Mouse (Mus musculus): Measurements from ENCODE around the gene Cd63. TPM values are rescaled to one million over a fixed set of nuclear protein-coding genes. Genes with fewer than 3 reads are reported as not detected.
A peak's percentile ranks its signal among the peaks of the same experiment; 100 is the strongest.

Gene Cd63
- 221 and 278 TPM in 2 replicates for polyA plus RNA-seq (2012; rRNA removed)

- no peak for DNase-seq (ENCODE audit: low read depth)
Observed at GRCm38 (mm10) chr10:128900698-128901097, at the start of gene Cd63. TSS of gene Cd63 (plus strand) at chr10:128900989.

GRCm38 (mm10) chr10:128861176-128861575, 39.6 kb upstream of the Cd63 start:
- DNase-seq (ENCODE audit: low read depth): no peak

DNA sequence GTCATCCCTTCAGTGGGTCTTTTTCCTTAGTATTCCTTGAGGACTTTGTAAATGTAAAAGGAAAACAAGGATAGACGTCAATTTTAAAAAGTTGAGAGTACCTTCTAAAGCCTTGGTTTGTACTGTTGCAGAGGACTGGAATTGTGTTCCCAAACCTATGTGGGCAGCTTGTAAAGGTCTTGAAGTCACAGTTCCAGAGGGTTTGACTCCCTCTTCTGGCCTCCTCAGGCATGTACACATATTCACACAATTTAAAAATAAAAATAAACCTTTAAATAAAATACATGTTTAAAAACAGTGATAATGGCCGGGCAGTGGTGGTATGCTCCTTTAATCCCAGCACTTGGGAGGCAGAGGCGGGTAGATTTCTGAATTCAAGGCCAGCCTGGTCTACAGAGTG, 34.7 kb upstream of the Cd63 start:
- DNase-seq (ENCODE audit: low read depth): no peak

GRCm38 (mm10) chr10:128866518-128866917, 34.3 kb upstream of the Cd63 start:
- DNase-seq (ENCODE audit: low read depth): no peak

- DNase-seq (ENCODE audit: low read depth): peak; percentile 93
Observed at GRCm38 (mm10) chr10:128870341-128870740, 30.4 kb upstream of the Cd63 start.

- no peak for DNase-seq (ENCODE audit: low read depth)
Observed at GRCm38 (mm10) chr10:128878291-128878690, 22.5 kb upstream of the Cd63 start.

- DNase-seq (ENCODE audit: low read depth): no peak
Observed at GRCm38 (mm10) chr10:128878811-128879210, 22.0 kb upstream of the Cd63 start.

DNA sequence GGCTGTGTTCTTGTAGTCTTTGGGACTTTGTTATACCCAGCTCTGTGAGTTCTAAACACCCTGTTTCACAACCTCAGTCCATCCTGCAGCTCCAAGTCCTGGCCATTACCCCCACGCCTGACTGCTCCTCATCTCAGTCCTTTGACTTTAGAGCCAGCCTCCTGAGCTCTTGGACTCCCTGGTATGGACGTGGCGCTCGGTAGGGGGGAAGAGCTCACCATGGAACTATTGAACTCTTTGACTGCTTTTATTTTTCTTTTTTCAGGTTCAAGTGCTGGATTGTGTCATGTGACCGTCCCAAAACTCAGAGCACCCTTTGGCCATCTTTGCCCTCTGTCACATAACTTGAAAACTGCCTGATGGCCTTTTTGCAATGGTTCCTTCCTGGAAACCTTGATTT, 18.7 kb upstream of the Cd63 start:
- no peak for DNase-seq (ENCODE audit: low read depth)

DNA sequence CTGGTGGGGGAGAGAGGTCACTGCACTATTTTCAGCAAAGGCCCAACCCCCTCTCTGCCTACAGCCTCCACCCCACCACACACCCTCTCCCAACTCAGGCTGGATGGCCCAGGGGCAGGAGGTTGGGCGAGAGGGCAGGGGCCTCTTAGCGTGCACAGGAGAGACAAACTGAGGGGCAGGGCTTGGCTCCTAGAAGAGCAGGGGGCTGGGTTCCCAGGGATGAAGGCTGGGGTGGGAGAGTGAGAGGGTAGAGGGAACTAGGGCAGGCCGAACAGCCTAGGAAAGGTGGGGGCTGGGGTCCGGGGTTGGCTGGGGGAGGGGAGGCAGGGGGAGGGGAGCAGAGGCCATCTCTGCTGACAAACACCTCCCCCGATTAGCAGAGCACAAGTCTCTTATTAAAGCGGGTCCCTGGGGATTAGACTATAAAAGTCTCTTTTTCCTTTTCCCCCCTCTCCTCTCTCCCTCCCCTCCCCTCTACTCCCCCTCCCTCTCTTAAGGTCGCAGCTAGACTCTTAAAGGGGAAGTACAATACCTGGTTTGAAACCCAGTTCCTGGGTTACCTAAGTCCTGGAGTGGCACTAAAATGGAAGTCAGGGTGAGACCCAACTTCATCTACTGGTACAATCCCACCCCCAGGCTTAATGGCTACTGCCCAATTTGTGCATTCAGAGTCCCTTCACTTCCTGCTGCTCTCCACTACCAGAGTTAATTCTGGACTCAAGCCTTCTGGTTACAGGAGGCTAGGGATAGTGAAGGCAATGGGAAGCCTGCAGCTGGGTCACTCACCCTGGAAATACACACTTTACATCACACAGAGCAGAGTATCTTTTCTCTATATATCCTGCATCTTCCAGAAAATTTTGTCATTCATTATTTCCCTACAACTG, 11.6 kb upstream of the Cd63 start:
- DNase-seq (ENCODE audit: low read depth): no peak

DNA sequence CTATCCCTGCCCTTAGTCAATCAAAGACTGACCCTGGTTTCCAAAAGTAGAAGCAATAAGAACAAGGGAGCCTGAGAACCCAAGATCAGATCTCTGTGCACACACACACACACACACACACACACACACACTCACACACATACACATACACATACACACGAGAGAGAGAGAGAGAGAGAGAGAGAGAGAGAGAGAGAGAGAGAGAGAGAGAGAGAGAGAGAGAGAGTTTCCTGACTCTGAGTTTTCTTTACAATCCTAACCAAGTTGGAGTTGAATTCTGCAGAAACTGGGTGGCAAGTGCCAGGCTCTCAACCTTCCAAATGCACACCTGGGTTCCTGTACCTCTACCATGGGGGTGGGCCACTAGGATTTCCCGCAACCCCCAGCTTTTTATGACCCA, 10.9 kb upstream of the Cd63 start:
- DNase-seq (ENCODE audit: low read depth): no peak

DNA sequence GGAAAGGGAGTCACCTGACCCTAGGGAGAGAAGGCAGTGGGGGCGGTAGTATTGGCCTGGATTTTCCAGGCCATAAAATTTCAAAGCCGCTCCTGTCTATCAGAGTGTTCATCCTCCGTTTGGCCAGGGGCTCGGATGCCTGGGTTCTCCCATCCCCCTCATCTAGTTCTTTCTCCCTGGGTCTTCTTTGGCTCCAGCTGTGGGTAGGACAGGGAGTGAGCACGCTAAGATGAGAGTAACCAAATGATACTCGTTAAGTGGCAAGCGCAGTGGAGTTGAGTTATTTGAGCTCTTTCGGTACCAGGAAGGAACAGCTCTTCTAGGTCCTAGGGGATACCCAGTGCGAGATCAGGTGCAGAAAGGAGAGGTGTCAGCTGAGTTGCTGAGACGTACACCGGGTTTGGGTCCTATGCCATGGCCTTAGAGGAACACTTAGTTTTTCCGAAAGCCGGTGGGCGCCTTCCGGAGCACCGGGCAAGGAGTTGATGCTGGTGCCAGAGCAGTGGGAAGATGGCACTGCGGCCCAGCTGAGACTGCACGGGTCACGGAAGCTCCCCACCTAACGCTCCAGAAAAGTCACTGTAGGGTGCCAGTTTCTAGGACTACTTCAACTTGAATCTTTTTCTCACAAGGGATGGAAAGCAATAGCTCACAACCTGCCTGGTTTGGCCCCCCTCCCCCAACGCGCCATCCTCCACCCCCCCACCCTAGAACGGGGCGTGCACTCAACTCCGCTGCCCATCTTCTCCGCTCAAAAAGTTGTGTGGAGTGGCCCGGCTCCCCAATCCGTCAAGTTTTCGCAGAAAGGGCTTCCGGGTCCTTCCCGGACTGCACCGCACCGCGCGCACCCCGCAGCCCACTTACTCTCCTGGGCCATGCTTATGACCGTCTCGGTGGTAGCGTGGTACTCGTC, 10.2 kb upstream of the Cd63 start:
- DNase-seq (ENCODE audit: low read depth): no peak

- no peak for DNase-seq (ENCODE audit: low read depth)
Observed at GRCm38 (mm10) chr10:128891296-128892094, 9.3 kb upstream of the Cd63 start, which contains the start of gene Gdf11. TSS of gene Gdf11 (minus strand) at chr10:128891718.

GRCm38 (mm10) chr10:128892246-128892645, 8.5 kb upstream of the Cd63 start:
- no peak for DNase-seq (ENCODE audit: low read depth)

DNA sequence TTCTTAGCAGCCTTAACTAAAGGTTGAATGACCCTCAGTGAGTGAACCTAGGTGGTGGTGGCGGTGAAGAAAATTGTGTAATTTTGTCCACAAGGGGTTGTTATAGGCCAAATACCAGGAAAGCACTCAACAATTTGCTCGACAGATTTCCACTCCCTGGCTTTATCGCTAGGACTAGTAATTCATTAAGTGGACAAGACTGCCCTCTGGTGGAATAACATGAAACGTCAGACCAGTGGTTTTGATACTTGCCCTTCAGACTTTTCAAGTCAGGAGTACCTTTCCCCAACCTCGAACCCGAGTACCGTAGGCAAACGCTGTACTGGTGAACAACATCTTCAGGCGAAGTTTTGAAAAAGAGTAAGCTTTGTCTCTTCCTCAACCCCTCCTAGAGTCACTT, 5.4 kb upstream of the Cd63 start:
- no peak for DNase-seq (ENCODE audit: low read depth)

DNA sequence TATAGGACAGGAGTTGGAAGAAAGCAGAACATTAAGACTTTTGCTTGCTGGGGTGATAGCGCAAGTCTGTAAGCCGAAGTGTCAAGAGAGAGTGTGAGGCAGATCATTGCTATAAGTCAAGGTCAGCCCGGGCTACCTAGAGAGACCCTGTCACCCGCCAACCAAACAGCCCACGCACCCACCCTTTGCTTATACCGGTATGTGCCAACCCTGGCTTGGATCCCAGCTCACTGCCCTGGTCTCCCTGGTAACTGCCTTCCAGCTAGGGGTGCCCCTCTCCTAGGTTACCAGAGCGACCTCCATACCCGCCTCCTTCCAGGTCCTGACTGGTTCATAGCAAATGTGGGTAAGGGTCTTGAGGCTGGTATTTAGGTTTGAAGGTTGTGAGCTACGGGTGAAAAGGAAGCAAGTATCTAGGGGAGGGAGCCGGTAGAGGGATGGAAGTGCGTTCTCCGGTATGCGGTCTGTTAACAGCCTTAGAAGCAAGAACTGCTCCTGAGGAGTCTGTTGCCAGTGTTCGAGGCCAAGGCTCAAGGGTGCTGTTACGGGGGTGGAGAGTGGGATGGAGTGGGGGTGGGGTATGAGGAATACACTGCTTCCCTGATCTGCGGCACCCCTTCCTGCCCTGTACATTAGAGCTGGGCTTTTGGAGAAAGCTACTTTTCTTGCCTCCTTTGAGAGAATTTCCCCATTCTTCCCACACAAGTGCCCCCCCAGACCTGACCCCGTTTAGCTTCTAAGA, 4.7 kb upstream of the Cd63 start:
- DNase-seq (ENCODE audit: low read depth): no peak

DNA sequence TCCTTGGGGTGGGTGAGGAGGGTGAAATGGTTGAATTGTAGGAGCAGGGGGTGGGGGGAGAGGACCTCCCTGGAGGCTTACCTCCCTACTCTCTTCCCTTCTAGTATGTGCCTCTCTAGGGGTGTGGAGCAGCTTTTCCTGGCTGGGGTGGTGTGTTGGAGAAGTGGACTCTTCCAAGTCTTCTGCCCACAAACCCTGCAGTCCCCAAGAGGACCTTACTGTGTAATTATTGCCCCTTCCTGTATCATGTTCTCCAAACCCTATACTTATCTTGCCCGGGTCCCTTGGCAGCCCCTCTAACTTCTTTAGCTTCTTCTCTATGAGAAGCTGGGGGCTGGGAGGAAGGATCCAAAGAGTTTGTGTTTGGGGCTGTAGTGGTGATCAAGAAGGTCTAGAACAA, 4.0 kb upstream of the Cd63 start:
- no peak for DNase-seq (ENCODE audit: low read depth)

- no peak for DNase-seq (ENCODE audit: low read depth)
Observed at GRCm38 (mm10) chr10:128897501-128897900, 3.3 kb upstream of the Cd63 start.

DNA sequence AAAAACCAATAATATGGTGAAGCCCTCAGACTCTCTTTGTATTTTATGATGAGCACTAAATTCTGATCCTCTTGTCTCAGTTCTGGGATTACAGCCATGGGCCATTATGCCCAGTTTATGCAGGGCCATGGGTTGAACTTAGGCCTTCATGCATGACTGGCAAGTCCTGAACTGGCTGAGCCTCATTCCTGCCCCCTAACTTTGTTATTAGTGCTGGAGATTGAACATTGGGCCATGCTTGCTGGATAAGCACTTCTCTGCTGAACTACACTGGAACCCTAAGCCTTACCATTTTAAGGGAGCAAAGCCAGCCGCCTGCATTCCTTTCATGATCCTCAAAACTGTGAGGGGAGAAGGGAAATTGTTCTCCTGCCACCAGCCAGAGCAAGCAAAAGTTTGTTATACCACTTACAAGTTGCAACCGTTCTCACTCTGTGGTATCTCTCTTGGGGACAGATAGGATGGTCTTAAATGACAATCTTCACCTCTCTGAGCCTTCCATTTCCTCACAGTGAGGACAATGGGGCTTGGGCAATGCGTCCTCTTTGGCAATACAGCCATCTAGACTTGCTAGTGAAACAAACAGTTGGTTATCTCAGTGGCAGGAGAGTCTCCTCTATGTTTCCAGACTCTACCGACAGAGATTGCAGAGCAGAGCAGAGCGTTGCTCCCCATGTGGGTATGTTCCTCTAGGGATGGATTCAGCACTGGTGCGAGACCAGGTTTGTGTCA, 864 bp upstream of the Cd63 start:
- no peak for DNase-seq (ENCODE audit: low read depth)

- DNase-seq (ENCODE audit: low read depth): no peak
Observed at GRCm38 (mm10) chr10:128901409-128901808, 620 bp downstream of the Cd63 start.

DNA sequence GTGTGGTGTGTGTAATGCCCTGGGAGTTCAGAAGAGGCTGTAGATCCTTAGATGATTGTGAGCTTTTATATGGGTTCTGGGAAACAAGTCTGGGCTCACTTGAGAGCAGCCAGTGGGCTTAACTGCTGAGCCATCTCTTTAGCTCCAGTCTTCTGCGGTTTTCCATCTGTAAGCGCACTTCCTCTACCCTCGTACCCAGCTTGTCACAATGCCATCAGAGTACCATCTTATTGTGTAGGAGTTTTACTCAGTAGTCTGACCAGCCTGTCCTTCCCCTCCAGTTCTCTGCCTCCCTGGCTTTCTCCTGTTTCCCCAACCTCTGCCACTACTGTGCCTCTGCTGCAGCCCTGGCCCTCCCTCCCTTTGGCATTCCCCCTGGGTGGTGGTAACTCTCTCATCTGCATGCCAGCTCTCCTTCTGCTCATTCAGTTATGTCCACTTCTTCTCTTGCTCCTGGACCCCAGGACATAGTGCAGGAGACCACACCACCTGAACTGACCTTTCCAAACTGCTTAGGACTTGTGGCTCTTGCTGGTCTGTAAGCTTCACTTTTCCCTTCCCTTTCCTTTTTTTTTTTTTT, 1.7 kb downstream of the Cd63 start:
- DNase-seq (ENCODE audit: low read depth): no peak

Data from gonadal fat pad, adult 2 months (tissue).